Mouse (Mus musculus): ENCODE data around the gene Mdga1.

DNA sequence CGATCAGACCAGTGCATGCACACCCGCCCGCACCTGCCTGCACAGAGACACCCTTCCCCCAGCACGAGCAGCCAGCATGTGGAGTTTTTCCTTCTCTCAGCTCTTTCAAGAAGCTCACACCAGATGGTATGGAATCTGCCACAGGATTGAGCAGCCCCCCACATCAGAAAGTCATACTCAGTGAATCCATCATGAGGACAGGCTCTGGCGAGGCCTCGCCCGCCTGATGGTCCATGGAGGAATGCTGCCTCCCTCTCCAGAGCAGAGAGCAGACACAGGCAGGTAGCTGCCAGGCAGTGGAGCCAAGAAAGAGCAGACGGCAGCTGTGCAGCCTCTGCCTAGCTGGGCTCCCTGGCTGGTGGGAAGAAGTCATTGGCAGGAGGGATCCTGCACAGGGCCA lies 23.6 kb upstream of the Mdga1 start:
- TF ChIP-seq POLR2A (IDR thresholded peaks at IDR 0.05; ENCODE audit: insufficient read length, low read depth) (no peak), MAX (IDR thresholded peaks at IDR 0.05; ENCODE audit: low read depth) (no peak), TCF12 (IDR thresholded peaks at IDR 0.05; ENCODE audit: insufficient read depth, poor library complexity, severe bottlenecking) (no peak), SRF (IDR thresholded peaks at IDR 0.05; ENCODE audit: control insufficient read depth, insufficient read length, low read depth) (no peak), E2F4 (IDR thresholded peaks at IDR 0.05; ENCODE audit: insufficient read depth) (no peak), USF1 (IDR thresholded peaks at IDR 0.05; ENCODE audit: low read depth) (no peak), POLR2AphosphoS2 (IDR thresholded peaks at IDR 0.05; ENCODE audit: insufficient read length, low read depth) (no peak), CEBPB (IDR thresholded peaks at IDR 0.05; ENCODE audit: insufficient read depth, poor library complexity, severe bottlenecking) (no peak), MYOG (IDR thresholded peaks at IDR 0.05; ENCODE audit: control insufficient read depth in 1 of 3, insufficient read depth in 1 of 3, insufficient read length in 2 of 3, low read depth in 2 of 3) (no peak), MYOD1 (IDR thresholded peaks at IDR 0.05; ENCODE audit: control insufficient read depth in 1 of 3, insufficient read length in 2 of 3, low read depth in 2 of 3) (no peak)
